Mouse (Mus musculus): ENCODE measurements at regions not wholly inside any gene's neighbourhood (a gene's known extent, or its start where the extent isn't known, plus 50 kb on each side); places are given as distances from the start of the nearest gene placed in this dataset.

DNA sequence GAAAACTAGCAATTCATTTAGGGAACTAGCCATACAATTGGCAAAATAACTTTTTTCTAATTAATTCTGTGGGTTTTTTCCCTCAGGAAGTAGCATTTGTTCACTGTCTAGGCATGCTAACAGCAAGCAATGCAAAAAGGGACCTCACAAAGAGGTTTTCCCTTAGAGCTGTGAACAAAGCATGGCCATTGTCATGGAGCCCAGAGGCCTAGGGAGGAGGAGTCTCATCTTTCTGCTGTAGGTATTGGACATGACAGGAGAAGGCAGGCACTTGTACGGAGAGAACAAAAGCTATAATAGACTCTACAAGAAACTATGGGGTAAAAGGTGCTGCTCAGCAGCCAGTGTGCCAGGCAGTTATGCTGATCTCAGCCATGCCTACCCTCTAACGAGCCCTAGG is 666.8 kb upstream of the Igfbp3 start:
- TF ChIP-seq CTCF (IDR thresholded peaks at IDR 0.05; ENCODE audit: low read depth): no peak
- no peak for TF ChIP-seq EP300 (optimal IDR thresholded peaks at IDR 0.05)
